Mouse (Mus musculus) spleen, embryonic (tissue): Measurements from ENCODE around the gene Upf1.

Experiments used
- CTCF ChIA-PET: fragments of 350-600 bp; sonication (Branson Sonifier 250); formaldehyde crosslinking; loops from one replicate; lab custom pipeline; 2022; lab: Charles Lee

Upf1 gene

GRCm38 (mm10) chr8:70329124-70329834 is 23.8 kb downstream of the Upf1 start, which contains the start of gene Gdf1:
Gdf1 (plus strand) TSS chr8:70329817.
- CTCF ChIA-PET: no interaction called here

GRCm38 (mm10) chr8:70327512-70327911 is 25.6 kb downstream of the Upf1 start:
- CTCF ChIA-PET: no interaction called here

- CTCF ChIA-PET: no interaction called here
These were observed 29.4 kb downstream of the Upf1 start for GRCm38 (mm10) chr8:70323716-70324115.

- CTCF ChIA-PET: no interaction called here
These were observed 35.2 kb downstream of the Upf1 start for GRCm38 (mm10) chr8:70317872-70318271.

- CTCF ChIA-PET: no interaction called here
These were observed 36.3 kb downstream of the Upf1 start for GRCm38 (mm10) chr8:70316511-70317504.

GRCm38 (mm10) chr8:70315624-70316510 is 37.2 kb downstream of the Upf1 start, which contains the start of gene Cers1:
Cers1 (plus strand) TSS chr8:70315775.
- CTCF ChIA-PET: no interaction called here

- CTCF ChIA-PET: no interaction called here
These were observed 39.7 kb downstream of the Upf1 start for GRCm38 (mm10) chr8:70313399-70313798.

- CTCF ChIA-PET: no interaction called here
These were observed 43.8 kb downstream of the Upf1 start for GRCm38 (mm10) chr8:70309311-70309710.

GRCm38 (mm10) chr8:70302901-70303300 is 50.2 kb downstream of the Upf1 start:
- CTCF ChIA-PET: interaction anchor here (0.6 kb wide), 1 partner anchor 1509 kb away, joined by 3 read pairs; no protein-coding TSS in a partner anchor

GRCm38 (mm10) chr8:70302358-70302890 is 50.7 kb downstream of the Upf1 start, which contains the start of the genes Ddx49 and Cope:
Ddx49 (minus strand) TSS chr8:70302489.
Cope (plus strand) TSS chr8:70302518.
- CTCF ChIA-PET: interaction anchor here (0.6 kb wide), 1 partner anchor 1509 kb away, joined by 3 read pairs; no protein-coding TSS in a partner anchor

GRCm38 (mm10) chr8:70300881-70301280 is 52.2 kb downstream of the Upf1 start:
- CTCF ChIA-PET: interaction anchor here (0.7 kb wide), 1 partner anchor 18 kb away, joined by 3 read pairs; no protein-coding TSS in a partner anchor

- CTCF ChIA-PET: no interaction called here
These were observed 59.1 kb downstream of the Upf1 start for GRCm38 (mm10) chr8:70293988-70294405.

- CTCF ChIA-PET: interaction anchor here (0.6 kb wide), 1 partner anchor 260 kb away, joined by 3 read pairs; no protein-coding TSS in a partner anchor
These were observed 66.3 kb downstream of the Upf1 start for GRCm38 (mm10) chr8:70286737-70287136.

- CTCF ChIA-PET: no interaction called here
These were observed 67.8 kb downstream of the Upf1 start for GRCm38 (mm10) chr8:70285304-70285703.

GRCm38 (mm10) chr8:70284421-70284820 is 68.7 kb downstream of the Upf1 start:
- CTCF ChIA-PET: no interaction called here

GRCm38 (mm10) chr8:70283136-70284077 is 69.7 kb downstream of the Upf1 start:
- CTCF ChIA-PET: interaction anchor here (0.5 to 0.8 kb wide), 3 partner anchors 10 to 240 kb away, joined by 3 to 5 read pairs (median 3); no protein-coding TSS in a partner anchor

- CTCF ChIA-PET: interaction anchor here (0.5 to 0.8 kb wide), 2 partner anchors 9 to 18 kb away, joined by 3 read pairs; no protein-coding TSS in a partner anchor
These were observed 70.4 kb downstream of the Upf1 start, which contains the start of gene Homer3 for GRCm38 (mm10) chr8:70282603-70283135. Homer3 (plus strand) TSS chr8:70282827.
